Mouse (Mus musculus) adrenal gland (tissue): Measurements from ENCODE around the gene Atxn7l2.

Experiments used
- intact Hi-C: fragments of 180-260 bp; cut with DNase I; formaldehyde crosslinking; loops from one replicate; pipeline ENCODE4 v1.15.1; 2025

Gene Atxn7l2

GRCm38 (mm10) chr3:108180514-108180913 is 30.2 kb downstream of the Atxn7l2 start:
- intact Hi-C loops = no loop called here

- intact Hi-C loops = no loop called here
Measured at GRCm38 (mm10) chr3:108178756-108179715, 31.7 kb downstream of the Atxn7l2 start.

- intact Hi-C loops = no loop called here
Measured at GRCm38 (mm10) chr3:108174672-108175531, 35.8 kb downstream of the Atxn7l2 start.

- intact Hi-C loops = loop anchor here (10.0 kb wide), 2 partner anchors 86 to 216 kb away; partner anchors contain the start of genes Psma5 and Psrc1
Measured at GRCm38 (mm10) chr3:108169199-108169598, 41.5 kb downstream of the Atxn7l2 start.

GRCm38 (mm10) chr3:108167499-108167898 is 43.2 kb downstream of the Atxn7l2 start:
- intact Hi-C loops = loop anchor here (10.0 kb wide), 2 partner anchors 87 to 217 kb away; partner anchors contain the start of genes Psma5 and Psrc1

- intact Hi-C loops = loop anchor here (10.0 kb wide), 2 partner anchors 88 to 218 kb away; partner anchors contain the start of genes Psma5 and Psrc1
Measured at GRCm38 (mm10) chr3:108166486-108167211, 44.1 kb downstream of the Atxn7l2 start.

GRCm38 (mm10) chr3:108165532-108166315 is 45.0 kb downstream of the Atxn7l2 start:
- intact Hi-C loops = loop anchor here (2.0 to 10.0 kb wide), 3 partner anchors 39 to 219 kb away; partner anchors contain the start of genes Psma5 and Psrc1

GRCm38 (mm10) chr3:108164807-108165206 is 45.9 kb downstream of the Atxn7l2 start:
- intact Hi-C loops = loop anchor here (2.0 to 10.0 kb wide), 3 partner anchors 40 to 220 kb away; partner anchors contain the start of genes Psma5 and Psrc1

- intact Hi-C loops = loop anchor here (2.0 to 10.0 kb wide), 3 partner anchors 41 to 221 kb away; partner anchors contain the start of genes Psma5 and Psrc1
Measured at GRCm38 (mm10) chr3:108164091-108164490, 46.6 kb downstream of the Atxn7l2 start.

- intact Hi-C loops = no loop called here
Measured at GRCm38 (mm10) chr3:108158383-108159037, 52.2 kb downstream of the Atxn7l2 start.

- intact Hi-C loops = loop anchor here (5.0 kb wide), 1 partner anchor 282 kb away; no protein-coding TSS in a partner anchor
Measured at GRCm38 (mm10) chr3:108154656-108155055, 56.1 kb downstream of the Atxn7l2 start, which contains the start of gene Gpr61. TSS of gene Gpr61 (minus strand) at chr3:108154882.

- intact Hi-C loops = loop anchor here (5.0 kb wide), 1 partner anchor 280 kb away; no protein-coding TSS in a partner anchor
Measured at GRCm38 (mm10) chr3:108152290-108152689, 58.4 kb downstream of the Atxn7l2 start.
